ENCODE assay signal across 27 mouse cellular contexts in genomic region chr1:60845318-60846060, GRCm38 (mm10). TPM values are rescaled to one million over a fixed set of nuclear protein-coding genes. Genes with fewer than 3 reads are reported as not detected.
"Had no signal": no experiment of that assay in that cellular context is flagged by ENCODE, and none has a peak within 500 bp of the region (broad histone marks: within the 10 kb centered on the region; RNA-seq: fewer than 3 reads in every experiment).

No protein-coding gene starts in this region.

- H3K27ac ChIP-seq: kidney, embryonic 15.5 days; limb, embryonic 10.5 days; limb, embryonic 13.5 days; liver, embryonic 13.5 days; macrophage; midbrain, embryonic 12.5 days; midbrain, embryonic 15.5 days; neural tube, embryonic 13.5 days had no signal

- H3K4me1 ChIP-seq: kidney, embryonic 15.5 days; limb, embryonic 10.5 days; limb, embryonic 13.5 days; liver, embryonic 13.5 days; midbrain, embryonic 12.5 days; midbrain, embryonic 15.5 days; neural tube, embryonic 13.5 days had no signal

- H3K4me2 ChIP-seq: kidney, embryonic 15.5 days; limb, embryonic 13.5 days; liver, embryonic 13.5 days; lung, embryonic 14.5 days; midbrain, embryonic 12.5 days; midbrain, embryonic 15.5 days; neural tube, embryonic 13.5 days had no signal

- ATAC-seq: lung, postnatal 0 days; midbrain, embryonic 15.5 days had no signal

- H3K36me3 ChIP-seq: kidney, embryonic 15.5 days; limb, embryonic 10.5 days; limb, embryonic 13.5 days; liver, embryonic 13.5 days; midbrain, embryonic 12.5 days; midbrain, embryonic 15.5 days; neural tube, embryonic 13.5 days had no signal

- H3K27me3 ChIP-seq: kidney, embryonic 15.5 days; limb, embryonic 13.5 days; liver, embryonic 13.5 days; midbrain, embryonic 12.5 days; midbrain, embryonic 15.5 days; neural tube, embryonic 13.5 days had no signal

- DNase-seq: kidney, adult 11 months; kidney, adult 8-10 months; kidney, postnatal 10 days; kidney, postnatal 4 days; layer of hippocampus, postnatal 36 days; liver; liver, embryonic 13.5 days; lung, embryonic 14.5 days; retina, postnatal 1 day; thymus, adult 2 months; thymus, postnatal 14 days; thymus, postnatal 4 days had no signal

- H3K9me3 ChIP-seq: kidney, embryonic 15.5 days; limb, embryonic 10.5 days; limb, embryonic 13.5 days; liver, embryonic 13.5 days; midbrain, embryonic 12.5 days; midbrain, embryonic 15.5 days; neural tube, embryonic 13.5 days had no signal

- H3K9ac ChIP-seq: kidney, embryonic 15.5 days; limb, embryonic 13.5 days; liver, embryonic 13.5 days; lung, embryonic 14.5 days; midbrain, embryonic 12.5 days; midbrain, embryonic 15.5 days; neural tube, embryonic 13.5 days had no signal

- H3K4me3 ChIP-seq: kidney, embryonic 15.5 days; limb, embryonic 10.5 days; limb, embryonic 13.5 days; liver, embryonic 13.5 days; midbrain, embryonic 12.5 days; midbrain, embryonic 15.5 days; neural tube, embryonic 13.5 days had no signal

RNA-seq across cellular contexts. Expression of gene Ctla4, which starts 41.3 kb away (rescaled TPM):
- total RNA-seq: layer of hippocampus, adult 18-20 months; layer of hippocampus, postnatal 10 days; layer of hippocampus, postnatal 36 days; left cerebral cortex, adult 8-10 months; left cerebral cortex, postnatal 14 days had no signal
- polyA plus RNA-seq: kidney, embryonic 15.5 days; limb, embryonic 10.5 days; liver, embryonic 13.5 days; liver, embryonic 16.5 days; lung, embryonic 14.5 days; lung, postnatal 0 days; macrophage; midbrain, embryonic 12.5 days; midbrain, embryonic 15.5 days; neural tube, embryonic 13.5 days; stomach, embryonic 16.5 days; testis, adult 2 months had no signal
